Comparison of ENCODE assay signal across 8 mouse cellular contexts in genomic region chr13:30985598-30986466, GRCm38 (mm10). TPM values are rescaled to one million over a fixed set of nuclear protein-coding genes. Genes with fewer than 3 reads are reported as not detected.
A peak's percentile ranks its signal among the peaks of the same experiment; 100 is the strongest.
DNase-seq lines count a peak whose midpoint lies in the region; ATAC-seq and TF ChIP-seq lines count a peak whose summit lies in the region.

No protein-coding gene starts in this region.

- H3K27me3 ChIP-seq in intestine, embryonic 15.5 days (replicated peaks) = no peaks in the 10 kb centered on the region
- no peaks in the 10 kb centered on the region for H3K27me3 ChIP-seq in limb, embryonic 14.5 days (ENCODE audit: control insufficient read depth, insufficient read depth, low read length)
- peaks cover 4% of the 10 kb centered on the region; the same call in 1 of the 2 replicates for H3K27me3 ChIP-seq in midbrain, embryonic 11.5 days (ENCODE audit: control insufficient read depth, insufficient read depth, low read length)

- TF ChIP-seq POLR2A in cortical plate, adult 2 months (IDR thresholded peaks at IDR 0.05; ENCODE audit: extremely low read depth, insufficient read depth, low read length) = no peak
- no peak for TF ChIP-seq POLR2A in limb, embryonic 14.5 days (IDR thresholded peaks at IDR 0.05; ENCODE audit: borderline replicate concordance, extremely low read depth, insufficient read depth, insufficient read length)

- no peaks in the 10 kb centered on the region for H3K36me3 ChIP-seq in intestine, embryonic 15.5 days
- no peaks in the 10 kb centered on the region for H3K36me3 ChIP-seq in limb, embryonic 14.5 days (ENCODE audit: control insufficient read depth, insufficient read depth, low read length)
- no peaks in the 10 kb centered on the region for H3K36me3 ChIP-seq in midbrain, embryonic 11.5 days (ENCODE audit: control insufficient read depth, insufficient read depth, low read length)

- H3K4me1 ChIP-seq in cortical plate, adult 2 months (ENCODE audit: control insufficient read depth, insufficient read depth, low read length) = no peaks in the 10 kb centered on the region
- H3K4me1 ChIP-seq in intestine, embryonic 15.5 days (replicated peaks) = no peaks in the 10 kb centered on the region
- peaks cover 12% of the 10 kb centered on the region for H3K4me1 ChIP-seq in limb, embryonic 14.5 days (ENCODE audit: control insufficient read depth, insufficient read depth, low read length)
- H3K4me1 ChIP-seq in midbrain, embryonic 11.5 days (ENCODE audit: control insufficient read depth, insufficient read depth, low read length) = 0 out of 2 replicates have a peak, but pooled peaks cover 2% of the 10 kb centered on the region

- WGBS in intestine, embryonic 15.5 days = 15% methylated on average over 27 of the region's 27 CpGs
- WGBS in limb, embryonic 14.5 days = 11% methylated on average over 27 of the region's 27 CpGs
- 18% methylated on average over 27 of the region's 27 CpGs for WGBS in midbrain, embryonic 11.5 days

- H3K9me3 ChIP-seq in intestine, embryonic 15.5 days = no peaks in the 10 kb centered on the region
- H3K9me3 ChIP-seq in limb, embryonic 14.5 days (ENCODE audit: control insufficient read depth, low read length) = no peaks in the 10 kb centered on the region
- no peaks in the 10 kb centered on the region for H3K9me3 ChIP-seq in midbrain, embryonic 11.5 days (ENCODE audit: control insufficient read depth, low read length)

- H3K9ac ChIP-seq in intestine, embryonic 15.5 days = peak overlapping the region; percentile 45
- peak overlapping the region; percentile 44 for H3K9ac ChIP-seq in limb, embryonic 14.5 days (ENCODE audit: low read depth, low read length, severe bottlenecking)
- H3K9ac ChIP-seq in midbrain, embryonic 11.5 days (ENCODE audit: low read length) = peak overlapping the region; percentile 0

- peak; percentile 62 for ATAC-seq in intestine, embryonic 15.5 days
- ATAC-seq in limb, embryonic 14.5 days (ENCODE audit: low FRiP score, low read depth) = peak; percentile 73
- ATAC-seq in midbrain, embryonic 11.5 days (ENCODE audit: low FRiP score) = peak; percentile 79

- peak; percentile 5 for DNase-seq in ovary, postnatal 14 days (ENCODE audit: low spot score)
- DNase-seq in ovary, adult 18-20 months (ENCODE audit: low spot score) = no peak
- DNase-seq in heart, adult 18-20 months = peak; percentile 73 to 74
- peak; percentile 51 for DNase-seq in limb, embryonic 14.5 days (ENCODE audit: low spot score)
- peak; percentile 93 for DNase-seq in midbrain, embryonic 11.5 days (ENCODE audit: low spot score, missing footprints)
- peak; percentile 48 for DNase-seq in testis, postnatal 10 days (ENCODE audit: low spot score)

- TF ChIP-seq CTCF in cortical plate, adult 2 months (IDR thresholded peaks at IDR 0.05; ENCODE audit: extremely low read depth, insufficient read depth, low read length) = no peak

- H3K4me2 ChIP-seq in intestine, embryonic 15.5 days (replicated peaks) = peak overlapping the region; percentile 68
- peak overlapping the region; percentile 56 for H3K4me2 ChIP-seq in limb, embryonic 14.5 days (replicated peaks; ENCODE audit: low read depth, low read length, severe bottlenecking)
- peak overlapping the region; percentile 43 for H3K4me2 ChIP-seq in midbrain, embryonic 11.5 days

- H3K4me3 ChIP-seq in cortical plate, adult 2 months (ENCODE audit: insufficient read depth, low read length) = peak overlapping the region; percentile 14
- H3K4me3 ChIP-seq in intestine, embryonic 15.5 days (replicated peaks) = peak overlapping the region; percentile 30
- H3K4me3 ChIP-seq in limb, embryonic 14.5 days (replicated peaks; ENCODE audit: low read length) = peak overlapping the region; percentile 30
- H3K4me3 ChIP-seq in midbrain, embryonic 11.5 days (ENCODE audit: low read depth, low read length) = peak overlapping the region; percentile 3

- peak overlapping the region; percentile 88 for H3K27ac ChIP-seq in cortical plate, adult 2 months (ENCODE audit: insufficient read depth, low read length)
- H3K27ac ChIP-seq in intestine, embryonic 15.5 days = peak overlapping the region; percentile 81
- H3K27ac ChIP-seq in limb, embryonic 14.5 days (replicated peaks; ENCODE audit: low read depth, low read length) = peak overlapping the region; percentile 15
- no peak overlapping the region for H3K27ac ChIP-seq in midbrain, embryonic 11.5 days (ENCODE audit: low read depth, low read length)

RNA-seq across cellular contexts. Expression of gene Gm5447, which starts 11.8 kb away (rescaled TPM):
- 0.06 TPM in 1 of 2 replicates, not detected in the other for polyA plus RNA-seq in cortical plate, adult 2 months (2012; rRNA removed)
- total RNA-seq in heart, adult 18-20 months (2021) = not detected
- 0.13 and 0.30 TPM in 2 replicates for polyA plus RNA-seq in intestine, embryonic 15.5 days (2015; fragmentation: Nextera tagmentation; extraction: Ambion mirVana)
- polyA plus RNA-seq in limb, embryonic 14.5 days (2012; rRNA removed) = 0.08 TPM in 1 of 2 replicates, not detected in the other
- polyA plus RNA-seq in limb, embryonic 14.5 days (2014; fragmentation: Nextera tagmentation; extraction: Ambion mirVana) = 0.17 TPM in 1 of 2 replicates, not detected in the other
- polyA plus RNA-seq in midbrain, embryonic 11.5 days (2014; fragmentation: Nextera tagmentation; extraction: Ambion mirVana) = not detected in 2 replicates

RNA-seq across cellular contexts. Expression of gene Exoc2, which starts 11.9 kb away (rescaled TPM):
- polyA plus RNA-seq in cortical plate, adult 2 months (2012; rRNA removed) = 25.2 and 26.6 TPM in 2 replicates
- 10 to 100 TPM; 15.3 to 17.5 TPM for total RNA-seq in heart, adult 18-20 months (2021)
- polyA plus RNA-seq in intestine, embryonic 15.5 days (2015; fragmentation: Nextera tagmentation; extraction: Ambion mirVana) = 24.6 and 27.9 TPM in 2 replicates
- 20.4 and 20.9 TPM in 2 replicates for polyA plus RNA-seq in limb, embryonic 14.5 days (2012; rRNA removed)
- polyA plus RNA-seq in limb, embryonic 14.5 days (2014; fragmentation: Nextera tagmentation; extraction: Ambion mirVana) = 32.7 and 34.5 TPM in 2 replicates
- 41.3 and 49.9 TPM in 2 replicates for polyA plus RNA-seq in midbrain, embryonic 11.5 days (2014; fragmentation: Nextera tagmentation; extraction: Ambion mirVana)

RNA-seq across cellular contexts. Expression of gene Hus1b, which starts 38.3 kb away (rescaled TPM):
- 0.10 and 0.17 TPM in 2 replicates for polyA plus RNA-seq in cortical plate, adult 2 months (2012; rRNA removed)
- under 1 TPM; 0.22 to 0.23 TPM for total RNA-seq in heart, adult 18-20 months (2021)
- polyA plus RNA-seq in intestine, embryonic 15.5 days (2015; fragmentation: Nextera tagmentation; extraction: Ambion mirVana) = not detected in 2 replicates
- polyA plus RNA-seq in limb, embryonic 14.5 days (2012; rRNA removed) = 0.21 TPM in 1 of 2 replicates, not detected in the other
- 0.21 TPM in 1 of 2 replicates, not detected in the other for polyA plus RNA-seq in limb, embryonic 14.5 days (2014; fragmentation: Nextera tagmentation; extraction: Ambion mirVana)
- 0.14 TPM in 1 of 2 replicates, not detected in the other for polyA plus RNA-seq in midbrain, embryonic 11.5 days (2014; fragmentation: Nextera tagmentation; extraction: Ambion mirVana)
